Mouse (Mus musculus) layer of hippocampus, postnatal 10 days (tissue): ENCODE measurements around the gene Ubc. TPM values are rescaled to one million over a fixed set of nuclear protein-coding genes. Genes with fewer than 3 reads are reported as not detected.
A peak's percentile ranks its signal among the peaks of the same experiment; 100 is the strongest.

Source experiments
- DNase-seq, 2 experiments: peaks; one replicate each; pipeline ENCODE4 v3.0.0; 2021; ENCODE audit warnings: low spot score in 2 of 2
- total RNA-seq, 2 experiments: library from RNA; stranded (reverse); gene quantifications; 2 replicates each; pipeline ENCODE4 v1.2.3; 2021

Ubc gene
- total RNA-seq, 2 experiments from 2014 or later = 760 to 831 TPM

DNA sequence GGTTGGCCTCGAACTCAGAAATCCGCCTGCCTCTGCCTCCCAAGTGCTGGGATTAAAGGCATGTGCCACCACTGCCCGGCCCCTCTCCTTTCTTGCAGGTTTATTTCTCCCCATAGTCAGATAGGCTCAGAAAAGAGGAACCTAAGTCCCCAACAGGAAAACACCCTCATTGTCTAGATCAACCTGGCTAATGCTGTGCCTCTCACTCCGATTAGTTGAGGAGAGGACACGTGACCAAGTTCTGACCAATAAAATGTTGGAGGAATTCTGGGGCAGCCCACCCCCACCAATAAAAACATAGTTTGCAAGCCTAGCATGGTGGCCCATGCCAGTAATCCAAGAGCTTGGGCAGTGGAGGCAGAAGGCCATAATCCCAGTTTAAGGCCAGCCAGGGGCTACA is 38.1 kb downstream of the Ubc start:
- no peak for DNase-seq

DNA sequence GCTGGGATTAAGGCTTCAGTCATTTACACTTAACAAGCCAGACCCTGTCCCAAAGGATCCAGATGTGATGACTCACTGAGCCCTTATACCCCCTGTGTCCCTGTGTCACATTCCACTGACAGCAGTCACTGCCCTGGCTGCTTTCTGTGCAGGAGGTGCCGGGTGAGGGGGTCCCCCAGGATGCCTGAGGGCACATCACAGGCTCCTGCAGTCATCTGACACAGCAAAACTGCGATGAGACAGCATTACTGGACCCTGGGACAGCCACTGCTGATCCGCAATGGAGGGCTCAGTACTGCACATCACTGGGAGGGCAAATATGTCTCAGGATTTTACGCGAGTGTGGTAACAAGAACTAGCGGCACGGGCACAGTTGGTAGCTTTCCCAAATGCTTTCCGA is 38.9 kb downstream of the Ubc start:
- DNase-seq = no peak

DNA sequence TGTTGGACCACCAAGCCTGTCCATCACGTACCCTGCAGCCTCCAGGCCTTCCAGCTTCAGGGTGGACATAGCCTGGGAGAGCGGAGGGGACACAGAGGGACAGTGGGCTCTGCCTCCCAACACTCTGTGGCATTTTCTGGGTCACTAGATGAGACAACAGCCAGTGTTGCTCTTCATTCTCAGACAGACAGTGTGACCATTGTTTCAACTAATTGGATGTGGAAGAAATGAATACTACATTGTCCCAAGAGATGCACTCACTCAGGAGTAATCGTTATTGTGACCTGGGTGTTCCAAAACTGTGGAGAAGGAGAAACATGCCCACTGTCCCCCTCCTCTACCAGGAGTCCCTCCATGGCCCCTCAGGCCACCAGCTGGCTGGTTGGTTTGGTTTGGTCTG is 40.6 kb downstream of the Ubc start:
- no peak for DNase-seq

DNA sequence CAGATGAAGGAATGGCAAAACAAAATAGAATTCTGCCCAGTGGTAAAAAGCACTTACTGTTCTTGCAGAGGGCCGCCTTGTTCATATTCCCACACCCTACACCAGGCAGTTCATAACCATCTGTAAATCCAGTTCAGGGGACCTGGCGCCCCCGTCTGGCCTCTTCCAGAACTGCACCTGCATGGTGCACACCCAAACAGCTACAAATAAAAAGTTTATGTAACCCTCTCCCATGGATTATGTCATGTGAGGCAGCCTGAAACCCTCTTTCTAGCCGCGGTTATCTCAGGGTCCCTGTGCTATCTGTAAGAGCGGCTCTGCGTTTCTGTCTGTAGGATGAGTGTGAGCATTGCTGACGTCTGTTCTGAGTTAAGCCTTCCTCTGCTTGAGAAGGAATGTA is 41.5 kb downstream of the Ubc start:
- peak; percentile 60 to 65 for DNase-seq

DNA sequence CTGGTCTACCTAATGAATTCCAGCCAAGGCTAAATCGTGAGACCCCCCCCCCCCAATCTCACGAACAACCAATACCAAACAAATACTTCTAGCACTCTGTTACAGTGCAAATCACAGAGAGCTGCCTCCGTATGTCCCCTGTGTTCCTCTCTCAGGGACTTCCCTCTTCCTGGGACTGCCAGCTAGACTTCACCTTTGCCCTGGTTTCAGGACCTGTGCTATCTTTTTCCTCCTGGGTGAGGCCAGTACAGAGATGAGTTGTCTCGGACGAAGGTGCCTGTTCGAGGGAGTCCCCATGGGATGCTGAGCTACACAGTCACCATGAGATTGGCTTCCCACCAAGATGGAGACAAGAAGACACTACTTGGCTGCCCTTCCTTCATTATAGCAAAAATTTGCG is 41.9 kb downstream of the Ubc start:
- no peak for DNase-seq

DNA sequence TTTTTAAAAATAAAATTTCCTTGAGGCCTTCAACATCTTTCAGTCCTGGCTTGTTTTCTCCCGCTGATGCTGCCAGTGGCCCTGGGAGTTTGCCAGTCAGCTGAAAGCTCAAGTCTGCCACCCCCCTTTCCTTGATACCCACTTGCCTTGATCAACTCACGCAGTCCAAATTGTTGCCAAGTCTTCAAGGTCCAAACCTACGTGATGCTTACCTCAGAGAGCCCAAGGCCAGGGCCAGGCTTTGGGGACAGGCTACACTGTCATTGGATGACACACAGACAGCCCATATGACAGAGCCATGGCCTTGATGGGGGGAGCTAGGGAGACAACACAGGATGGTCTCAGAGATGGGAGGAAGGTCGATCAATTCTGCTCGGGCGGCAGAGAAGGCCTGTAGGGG is 45.7 kb downstream of the Ubc start:
- DNase-seq = no peak

DNA sequence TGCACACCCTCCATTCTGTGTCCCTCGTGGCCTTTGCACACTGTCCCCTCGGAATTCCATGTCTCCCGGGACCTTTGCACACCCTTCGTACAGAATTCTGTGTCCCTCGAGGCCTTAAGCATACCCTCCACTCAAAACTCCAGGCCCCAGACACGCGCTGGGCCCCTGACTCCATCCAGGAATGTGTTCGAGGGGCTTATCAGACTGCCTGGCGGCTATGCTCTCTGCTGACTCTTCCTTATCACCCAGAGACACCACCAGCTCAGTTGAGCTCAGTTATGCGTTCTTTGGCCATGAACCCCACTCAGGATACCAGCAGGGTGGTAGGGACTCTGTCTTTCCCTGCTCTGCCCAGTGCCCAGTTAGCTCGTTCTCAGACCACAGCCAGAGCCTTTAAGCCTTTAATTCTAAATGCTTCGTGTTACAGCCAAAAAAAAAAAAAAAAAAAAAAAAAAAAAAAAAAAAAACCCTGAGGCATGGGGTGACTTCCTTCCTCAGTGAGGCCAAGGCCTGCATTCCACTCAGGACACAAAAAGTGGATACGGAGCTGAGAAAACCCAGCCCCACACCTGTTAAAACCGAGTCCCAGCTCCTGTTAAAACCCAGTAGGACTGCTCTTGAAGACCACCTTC is 48.4 kb downstream of the Ubc start:
- DNase-seq = no peak

DNA sequence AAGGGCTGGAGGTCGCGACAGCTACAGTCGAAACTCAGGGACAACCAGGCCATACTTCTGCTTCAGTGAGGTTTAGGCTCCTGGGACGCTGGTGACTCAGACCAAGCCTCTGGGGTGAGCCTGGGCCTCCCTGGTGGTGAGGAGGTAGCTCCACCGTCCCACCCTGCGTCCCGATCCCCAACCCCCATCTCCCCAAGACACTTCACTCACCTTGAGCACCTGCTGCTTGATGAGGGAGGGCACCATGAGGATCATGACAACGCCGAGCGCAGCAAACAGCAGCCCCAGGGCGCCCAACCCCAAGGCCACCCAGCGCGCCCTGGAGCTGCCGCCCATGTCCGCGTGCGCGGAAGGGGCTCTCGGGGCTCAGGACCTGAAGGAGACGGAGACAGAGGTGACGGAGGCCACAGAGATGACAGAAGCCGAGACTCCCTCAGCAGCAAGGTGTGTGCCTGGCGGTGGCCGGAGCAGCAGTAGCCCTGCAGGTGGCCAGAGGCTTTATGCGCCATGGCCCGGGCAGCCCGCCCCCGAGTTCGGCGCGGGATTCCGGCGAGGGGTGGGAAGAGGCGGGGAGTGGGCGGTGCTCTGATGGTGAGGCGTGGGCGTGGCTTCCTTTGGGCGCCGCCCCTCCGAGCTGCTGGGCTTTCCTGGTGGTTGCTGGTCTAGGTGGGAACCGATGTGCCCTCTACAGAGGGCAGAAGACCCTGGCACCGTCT is 49.3 kb downstream of the Ubc start, which contains the start of gene Scarb1:
Scarb1 (minus strand) TSS at position 548 of the 716 bp plus-strand sequence.
- peak; percentile 86 to 91 for DNase-seq

DNA sequence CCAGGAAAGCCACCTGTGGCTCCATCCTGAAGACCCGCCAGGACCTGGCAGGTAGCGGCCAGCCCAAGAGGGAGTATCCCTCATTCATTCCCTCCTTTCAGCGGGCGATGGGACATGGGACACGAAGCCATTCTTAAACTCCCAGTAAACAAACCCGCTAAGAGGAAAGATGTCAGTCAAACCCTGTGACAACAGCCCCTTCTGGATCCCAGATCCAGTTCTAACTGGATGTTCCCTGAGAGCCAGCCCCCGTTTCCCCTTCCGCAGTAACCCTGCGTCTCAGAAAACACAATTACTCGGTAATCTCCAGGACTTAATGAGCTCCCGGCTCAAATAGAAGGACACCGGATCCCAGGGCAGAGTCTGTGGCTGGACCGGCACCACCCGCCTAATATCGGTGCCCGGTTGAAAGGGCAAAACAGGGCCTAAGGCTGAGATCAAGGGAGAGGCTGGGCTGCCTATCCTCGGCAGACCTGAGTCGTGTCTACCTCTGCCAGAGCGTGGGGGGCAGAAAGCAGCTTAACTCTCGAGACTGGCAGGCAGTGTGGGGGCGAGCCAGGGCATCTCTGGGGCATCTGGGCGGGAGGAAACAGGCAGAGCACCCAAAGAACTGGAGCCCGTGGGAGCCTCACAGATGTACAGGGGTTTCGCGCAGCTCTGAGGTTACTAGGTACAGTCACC is 50.0 kb downstream of the Ubc start:
- peak; percentile 40 to 46 for DNase-seq

DNA sequence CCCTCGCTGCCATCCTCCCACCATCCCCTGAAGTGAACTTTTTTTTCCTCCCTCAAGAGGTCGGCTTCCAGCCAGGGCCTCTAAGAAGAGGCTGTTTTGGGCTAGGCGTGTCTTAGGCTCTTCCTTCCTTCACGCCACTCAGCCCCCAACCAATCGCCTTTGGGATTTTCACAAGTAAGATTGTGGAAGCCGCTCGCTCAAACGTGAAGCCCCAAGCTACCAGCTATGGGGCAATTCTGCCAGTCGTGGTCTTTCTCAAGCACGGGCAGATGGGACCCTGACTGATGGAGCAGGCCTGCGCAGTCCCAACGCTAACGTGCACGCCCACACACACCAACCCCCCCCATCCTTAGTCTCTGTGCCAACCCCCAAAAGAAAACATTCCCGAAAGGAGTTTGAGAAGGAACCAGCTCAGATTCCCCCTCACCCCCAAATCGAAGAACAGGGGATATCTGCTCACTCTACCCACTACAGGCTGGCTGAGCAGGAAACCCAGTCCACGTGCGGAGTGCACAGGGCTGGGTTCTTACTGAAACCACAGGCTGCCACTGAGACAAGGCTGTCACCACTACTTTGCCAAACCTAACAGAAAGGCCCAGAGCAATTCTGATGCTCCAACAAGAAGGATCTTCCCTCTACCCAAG is 50.8 kb downstream of the Ubc start:
- peak; percentile 40 to 44 for DNase-seq

DNA sequence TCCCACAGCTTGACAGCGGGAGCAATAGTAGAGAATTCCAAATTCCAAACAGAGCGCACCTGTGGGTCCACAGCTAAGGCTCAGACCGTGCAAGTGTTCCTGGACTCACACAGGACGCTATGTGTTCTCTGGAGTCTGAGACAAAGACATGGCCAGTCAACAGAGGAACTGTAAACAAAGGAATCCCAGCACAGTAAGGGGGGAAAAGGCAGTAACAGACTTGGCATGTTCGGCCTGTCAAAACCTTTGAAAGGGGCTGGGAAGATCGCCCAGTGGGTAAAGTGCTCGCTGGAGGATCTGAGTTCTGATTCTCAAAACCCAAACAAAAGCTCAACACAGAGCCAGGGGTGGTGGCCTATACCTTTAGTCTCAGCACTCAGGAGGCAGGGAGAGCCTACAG is 52.5 kb downstream of the Ubc start:
- no peak for DNase-seq

DNA sequence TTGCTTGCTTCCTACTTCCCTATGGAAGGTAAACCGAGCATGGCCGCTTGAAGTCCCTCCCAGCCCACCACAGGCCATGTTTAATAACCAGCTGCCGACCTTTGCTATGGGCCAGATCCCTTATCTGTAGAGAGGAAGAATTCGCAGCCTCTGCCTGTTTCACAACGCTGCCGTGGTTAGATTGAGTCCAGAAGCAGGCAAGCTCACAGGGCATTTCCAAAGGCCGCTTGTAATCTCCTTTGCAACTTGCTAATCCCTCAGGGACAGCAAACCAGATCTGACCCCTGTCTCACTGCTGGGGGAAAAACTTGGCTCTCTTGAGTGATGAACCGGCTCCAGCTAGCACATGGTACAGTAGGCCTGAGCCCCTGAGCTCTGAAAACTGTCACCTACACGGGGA is 53.0 kb downstream of the Ubc start:
- no peak for DNase-seq

Other genes starting within 250 kb of the Ubc start
- gene Ncor2, start 211.0 kb downstream of the Ubc start, total RNA-seq = 100 to 1,000 TPM; 171 to 187 TPM
- 10 to 100 TPM; 55.4 to 56.7 TPM for gene Scarb1, start 49.1 kb downstream of the Ubc start, total RNA-seq
- under 1 TPM in 1 of 2 experiments, not detected in 1; 0.27 TPM for gene Gm10382, start 880 bp downstream of the Ubc start, total RNA-seq
- gene Dhx37, start 43.9 kb upstream of the Ubc start, total RNA-seq = 10 to 100 TPM; 13.3 TPM
- gene Bri3bp, start 51.4 kb upstream of the Ubc start, total RNA-seq = 10 to 100 TPM; 82.6 to 87.9 TPM
- 100 to 1,000 TPM in 1 of 2 experiments, 10 to 100 TPM in 1; 94.5 to 106 TPM for gene Aacs, start 85.6 kb upstream of the Ubc start, total RNA-seq
- gene Tmem132b, start 141.6 kb upstream of the Ubc start, total RNA-seq = 10 to 100 TPM; 82.4 to 84.0 TPM